Mouse (Mus musculus) C3H10T1/2 (cell line): Measurements from ENCODE around the gene Pkp3. TPM values are rescaled to one million over a fixed set of nuclear protein-coding genes. Genes with fewer than 3 reads are reported as not detected.

Source experiments
- polyA plus RNA-seq, 2 experiments: library from polyadenylated mRNA; unstranded; fragments of >200 nt; fragmentation: generic; extraction: Trizol; gene quantifications; one replicate each; pipeline ENCODE4 v1.2.1; 2012; ENCODE audit warnings: missing spikeins in 2 of 2

The Pkp3 gene
- 1 to 10 TPM; 1.8 to 6.9 TPM for polyA plus RNA-seq

GRCm38 (mm10) chr7:141077841-141078240, at the start of gene Pkp3:
Gene Pkp3 (plus strand): TSS chr7:141078218.

DNA sequence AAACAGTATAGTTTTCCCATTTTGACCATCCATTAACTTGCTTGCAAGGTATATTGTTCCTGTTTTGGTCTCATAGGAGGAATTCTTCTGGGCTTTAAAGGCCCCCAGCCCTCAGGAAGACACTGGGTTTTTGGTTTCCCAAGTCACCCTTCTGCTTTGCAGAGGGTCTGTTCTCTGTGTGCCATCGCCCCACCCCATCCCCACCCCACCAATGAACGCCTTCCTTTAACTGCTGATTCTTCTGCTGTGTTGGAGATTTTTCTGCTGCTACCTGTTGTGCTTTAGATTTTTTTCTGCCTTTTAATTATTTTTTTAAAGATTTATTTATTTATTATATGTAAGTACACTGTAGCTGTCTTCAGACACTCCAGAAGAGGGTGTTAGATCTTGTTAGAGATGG, 49.2 kb upstream of the Pkp3 start, which contains the start of gene Gm17387:
Gene Gm17387 (plus strand): TSS at position 301 of the 400 bp plus-strand sequence.

DNA sequence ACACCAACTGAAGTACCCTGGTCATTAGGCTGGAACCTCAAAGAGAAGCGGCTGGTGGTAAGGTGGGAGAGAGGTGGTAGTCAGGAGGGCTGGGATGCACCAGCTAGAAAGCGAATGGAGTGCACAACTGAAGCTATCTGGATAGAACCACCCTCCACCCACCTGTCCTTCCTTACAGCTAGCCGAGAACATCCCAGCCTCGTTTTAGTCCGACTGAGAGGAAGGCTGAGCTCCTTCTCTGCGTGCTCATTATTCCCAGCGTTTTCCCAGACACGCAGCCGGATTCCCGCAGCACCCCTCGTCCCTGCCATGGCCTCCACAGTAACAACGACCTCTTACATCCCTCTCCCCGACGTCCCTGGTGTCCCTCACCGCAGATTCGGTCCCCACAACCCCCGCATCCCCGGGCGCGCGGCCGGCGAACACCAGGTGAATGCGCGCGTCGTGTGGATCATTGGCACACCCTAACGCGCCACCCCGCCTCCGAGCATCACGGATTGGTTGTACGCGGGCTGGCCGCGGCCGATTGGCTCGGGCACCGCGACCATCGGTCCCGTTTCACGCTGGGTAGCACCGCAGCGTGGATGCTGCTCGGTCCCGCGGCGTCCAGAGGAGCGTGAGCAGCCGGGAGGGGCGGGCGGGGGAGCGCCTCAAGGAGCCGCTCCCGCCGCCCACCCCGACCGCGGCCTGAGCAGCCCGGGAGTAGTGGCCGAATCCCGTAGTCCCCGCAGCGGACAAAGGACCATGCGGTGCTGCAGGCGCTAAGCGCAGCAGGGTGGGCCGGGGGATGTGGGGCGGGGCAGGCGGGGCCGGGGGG, 17.4 kb upstream of the Pkp3 start, which contains the start of gene B4galnt4:
Gene B4galnt4 (plus strand): TSS at position 679 of the 817 bp plus-strand sequence.

DNA sequence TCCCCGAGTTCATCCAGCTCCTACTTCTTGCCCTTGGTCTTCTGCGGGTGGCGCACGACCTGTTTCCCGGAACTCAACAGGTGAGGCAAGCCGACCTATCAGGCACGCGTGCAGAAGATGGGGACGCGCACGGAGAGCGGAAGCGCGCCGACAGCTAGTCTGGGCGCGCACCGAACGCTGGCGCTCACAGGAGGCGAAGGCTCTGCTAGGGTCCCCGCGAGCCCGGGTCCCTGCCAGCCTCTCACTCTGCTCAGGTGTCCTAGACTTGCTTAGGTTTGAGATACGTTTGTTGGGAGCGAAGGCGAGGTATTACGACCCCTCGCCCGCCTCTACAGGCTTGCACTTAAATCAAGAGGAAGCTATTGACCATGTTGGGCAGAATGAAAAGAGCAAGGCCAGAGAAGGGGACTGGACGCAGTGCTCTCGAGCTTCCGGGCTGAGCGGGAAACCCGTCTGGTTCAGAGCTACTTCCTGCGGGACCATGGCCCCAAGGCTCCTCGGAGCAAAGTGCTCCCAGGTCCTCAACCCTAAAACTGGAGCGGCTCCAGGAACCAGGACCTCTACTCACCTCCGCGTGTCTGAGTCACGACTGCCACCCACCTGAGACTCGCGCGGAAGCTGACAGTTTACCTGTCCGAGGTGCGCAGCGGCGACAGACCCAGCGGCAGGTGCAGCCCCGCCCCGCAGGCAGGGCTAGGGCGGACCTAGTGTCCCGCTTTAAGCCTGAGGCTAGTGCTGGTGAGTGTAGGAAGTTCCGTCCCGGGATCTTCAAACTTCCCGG, 22.1 kb downstream of the Pkp3 start, which contains the start of gene Sigirr:
Gene Sigirr (minus strand): TSS at position 662 of the 781 bp plus-strand sequence.

DNA sequence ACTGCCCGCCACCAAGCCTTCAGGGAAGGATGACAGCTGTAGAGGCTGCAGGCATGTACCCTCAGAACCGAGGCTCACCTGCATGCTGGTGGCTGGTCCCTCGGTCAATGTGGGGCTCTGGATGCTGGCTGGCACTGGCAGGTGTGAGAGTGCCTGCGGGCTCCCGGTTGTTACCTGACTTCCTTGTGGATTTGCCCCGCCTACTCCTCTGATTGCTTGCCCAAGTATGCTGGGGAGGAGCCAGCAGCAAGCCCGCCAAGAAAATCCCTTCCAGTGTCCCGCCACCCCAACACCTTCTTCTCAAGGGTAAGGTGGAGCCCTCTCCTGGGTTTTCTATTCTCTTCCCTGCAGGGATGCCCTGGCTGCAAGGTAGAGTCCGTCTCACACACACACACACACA, 39.6 kb downstream of the Pkp3 start, which contains the start of gene Ano9:
Gene Ano9 (minus strand): TSS at position 171 of the 400 bp plus-strand sequence.

GRCm38 (mm10) chr7:141122245-141122644, 44.2 kb downstream of the Pkp3 start, which contains the start of gene Ptdss2:
Gene Ptdss2 (plus strand): TSS chr7:141122382.

Other genes starting within 250 kb of the Pkp3 start
- gene Urah, start 243.2 kb upstream of the Pkp3 start, polyA plus RNA-seq, result under 1 TPM; 0.09 TPM
- not detected for gene Scgb1c1, start 232.7 kb upstream of the Pkp3 start, polyA plus RNA-seq
- gene Odf3, start 230.4 kb upstream of the Pkp3 start, polyA plus RNA-seq, result under 1 TPM in 1 of 2 experiments, not detected in 1; 0.05 TPM
- gene Gm45785, start 221.9 kb upstream of the Pkp3 start, polyA plus RNA-seq, result not detected
- 10 to 100 TPM; 19.4 to 29.0 TPM for gene Ric8a, start 221.3 kb upstream of the Pkp3 start, polyA plus RNA-seq
- gene Bet1l, start 220.6 kb upstream of the Pkp3 start, polyA plus RNA-seq, result 10 to 100 TPM; 11.9 to 31.0 TPM
- gene Psmd13, start 196.2 kb upstream of the Pkp3 start, polyA plus RNA-seq, result 100 to 1,000 TPM in 1 of 2 experiments, 10 to 100 TPM in 1; 91.3 to 207 TPM
- gene Sirt3, start 195.9 kb upstream of the Pkp3 start, polyA plus RNA-seq, result 10 to 100 TPM in 1 of 2 experiments, 1 to 10 TPM in 1; 7.5 to 19.5 TPM
- not detected for gene Cox8b, start 177.8 kb upstream of the Pkp3 start, polyA plus RNA-seq
- gene Nlrp6, start 157.3 kb upstream of the Pkp3 start, polyA plus RNA-seq, result under 1 TPM in 1 of 2 experiments, not detected in 1; 0.02 TPM
- 10 to 100 TPM; 13.7 to 29.8 TPM for gene Pgghg, start 136.8 kb upstream of the Pkp3 start, polyA plus RNA-seq
- 1 to 10 TPM in 1 of 2 experiments, under 1 TPM in 1; 0.25 to 2.7 TPM for gene Ifitm5, start 127.9 kb upstream of the Pkp3 start, polyA plus RNA-seq
- under 1 TPM; 0.14 to 0.58 TPM for gene Gm45717, start 122.3 kb upstream of the Pkp3 start, polyA plus RNA-seq
- gene Ifitm2, start 122.2 kb upstream of the Pkp3 start, polyA plus RNA-seq, result 1,000 to 10,000 TPM; 1,155 to 1,564 TPM
- 10 to 100 TPM; 12.2 to 27.4 TPM for gene Ifitm1, start 111.0 kb upstream of the Pkp3 start, polyA plus RNA-seq
- 1,000 to 10,000 TPM; 1,553 to 1,705 TPM for gene Ifitm3, start 67.4 kb upstream of the Pkp3 start, polyA plus RNA-seq
- 1 to 10 TPM; 2.5 to 4.3 TPM for gene Ifitm6, start 60.3 kb upstream of the Pkp3 start, polyA plus RNA-seq
- not detected for gene Gm17387, start 49.1 kb upstream of the Pkp3 start, polyA plus RNA-seq
- 1 to 10 TPM; 3.9 to 4.3 TPM for gene B4galnt4, start 17.1 kb upstream of the Pkp3 start, polyA plus RNA-seq
- 1 to 10 TPM; 3.7 to 6.1 TPM for gene Sigirr, start 22.4 kb downstream of the Pkp3 start, polyA plus RNA-seq
- gene Ano9, start 39.6 kb downstream of the Pkp3 start, polyA plus RNA-seq, result not detected
- 10 to 100 TPM; 18.4 to 33.3 TPM for gene Ptdss2, start 44.2 kb downstream of the Pkp3 start, polyA plus RNA-seq
- gene Rnh1, start 94.6 kb downstream of the Pkp3 start, polyA plus RNA-seq, result 100 to 1,000 TPM; 241 to 367 TPM
- 100 to 1,000 TPM; 103 to 394 TPM for gene Hras, start 115.8 kb downstream of the Pkp3 start, polyA plus RNA-seq
- gene Lrrc56, start 115.9 kb downstream of the Pkp3 start, polyA plus RNA-seq, result 1 to 10 TPM; 1.1 to 9.3 TPM
- gene Lmntd2, start 135.9 kb downstream of the Pkp3 start, polyA plus RNA-seq, result under 1 TPM; 0.01 to 0.06 TPM
- gene Rassf7, start 137.6 kb downstream of the Pkp3 start, polyA plus RNA-seq, result 10 to 100 TPM; 18.3 to 22.5 TPM
- gene Phrf1, start 150.6 kb downstream of the Pkp3 start, polyA plus RNA-seq, result 10 to 100 TPM; 37.5 to 55.7 TPM
- gene Irf7, start 188.3 kb downstream of the Pkp3 start, polyA plus RNA-seq, result 1 to 10 TPM in 1 of 2 experiments, under 1 TPM in 1; 0.70 to 6.4 TPM
- under 1 TPM in 1 of 2 experiments, not detected in 1; 0.04 TPM for gene Cdhr5, start 198.6 kb downstream of the Pkp3 start, polyA plus RNA-seq
- not detected for gene Sct, start 200.9 kb downstream of the Pkp3 start, polyA plus RNA-seq
- under 1 TPM in 1 of 2 experiments, not detected in 1; 0.04 TPM for gene Drd4, start 213.8 kb downstream of the Pkp3 start, polyA plus RNA-seq
- gene Deaf1, start 249.5 kb downstream of the Pkp3 start, polyA plus RNA-seq, result 10 to 100 TPM; 21.2 to 45.8 TPM
- gene Tmem80, start 249.5 kb downstream of the Pkp3 start, polyA plus RNA-seq, result 10 to 100 TPM; 27.0 to 32.8 TPM